Mouse (Mus musculus) MEL (cell line): ENCODE results near the gene Mospd3. TPM values are rescaled to one million over a fixed set of nuclear protein-coding genes. Genes with fewer than 3 reads are reported as not detected.
A peak's percentile ranks its signal among the peaks of the same experiment; 100 is the strongest.

Experiments used
- DNase-seq: peaks from one replicate; pipeline ENCODE4 v3.0.0; 2011; ENCODE audit warnings: low read depth, low spot score
- H3K27ac ChIP-seq: 2 replicates; pipeline ENCODE4 v1.5.1; 2012; ENCODE audit warnings: low read depth, mild to moderate bottlenecking, control low read depth, low read length, moderate library complexity; ENCODE audit not compliant: control insufficient read depth
- H3K27me3 ChIP-seq, 2 experiments: fragments of 150-350 bp in 1 of 2; sonication (generic) in 1 of 2; 2 replicates each; pipeline ENCODE4 v1.6.1; 2012; ENCODE audit warnings: low read length in 2 of 2, mild to moderate bottlenecking in 2 of 2, improper control_type of control experiment in 1 of 2, moderate library complexity in 1 of 2; ENCODE audit not compliant: insufficient read depth in 2 of 2, control insufficient read depth in 1 of 2
- H3K36me3 ChIP-seq, 2 experiments: 2 replicates each; pipeline ENCODE4 v1.6.1; 2012 to 2014; ENCODE audit warnings: low read length in 2 of 2, improper control_type of control experiment in 1 of 2, inconsistent platforms in 1 of 2, mild to moderate bottlenecking in 1 of 2; ENCODE audit not compliant: insufficient read depth in 2 of 2, control insufficient read depth in 1 of 2
- H3K4me1 ChIP-seq, 2 experiments: fragments of 150-350 bp in 1 of 2; sonication (generic) in 1 of 2; 2 replicates each; pipeline ENCODE4 v1.6.1; 2012; ENCODE audit warnings: low read length in 2 of 2, improper control_type of control experiment in 1 of 2, mild to moderate bottlenecking in 1 of 2; ENCODE audit not compliant: insufficient read depth in 2 of 2, control insufficient read depth in 1 of 2
- H3K4me3 ChIP-seq, 2 experiments: fragments of 150-350 bp in 1 of 2; sonication (generic) in 1 of 2; 2 replicates each; pipeline ENCODE4 v1.5.1; 2012; ENCODE audit warnings: low read depth in 2 of 2, low read length in 2 of 2, mild to moderate bottlenecking in 2 of 2, moderate library complexity in 2 of 2, control low read depth in 1 of 2, improper control_type of control experiment in 1 of 2; ENCODE audit not compliant: control insufficient read depth in 1 of 2, insufficient read depth in 1 of 2
- H3K79me2 ChIP-seq: 2 replicates; pipeline ENCODE4 v1.6.1; 2012; ENCODE audit warnings: mild to moderate bottlenecking, low read length, moderate library complexity; ENCODE audit not compliant: control insufficient read depth, poor library complexity, insufficient read depth
- H3K9ac ChIP-seq: 2 replicates; pipeline ENCODE4 v1.6.1; 2012; ENCODE audit warnings: low read depth, mild to moderate bottlenecking, control low read depth, low read length, moderate library complexity; ENCODE audit not compliant: control insufficient read depth, poor library complexity, severe bottlenecking
- H3K9me3 ChIP-seq: fragments of 150-350 bp; sonication (generic); replicated peaks from 2 replicates; pipeline ENCODE4 v1.6.1; 2012; ENCODE audit warnings: mild to moderate bottlenecking, low read length, improper control_type of control experiment, moderate library complexity; ENCODE audit not compliant: insufficient read depth
- BHLHE40 ChIP-seq: IDR thresholded peaks from 2 replicates; pipeline ENCODE4 v1.6.1; 2012; ENCODE audit warnings: low read depth, mild to moderate bottlenecking, inconsistent platforms, low read length, improper control_type of control experiment, borderline replicate concordance
- E2F4 ChIP-seq: IDR thresholded peaks from 2 replicates; pipeline ENCODE4 v1.6.1; 2011; ENCODE audit warnings: low read depth, low read length, improper control_type of control experiment, borderline replicate concordance
- ETS1 ChIP-seq: IDR thresholded peaks from 2 replicates; pipeline ENCODE4 v1.6.1; 2012; ENCODE audit warnings: low read depth, mild to moderate bottlenecking, inconsistent platforms, low read length, improper control_type of control experiment, moderate library complexity
- GABPA ChIP-seq: IDR thresholded peaks from 2 replicates; pipeline ENCODE4 v1.6.1; 2012; ENCODE audit warnings: low read depth, mild to moderate bottlenecking, inconsistent platforms, low read length, improper control_type of control experiment, moderate library complexity
- JUND ChIP-seq: IDR thresholded peaks from 2 replicates; pipeline ENCODE4 v1.6.1; 2011; ENCODE audit warnings: low read depth, mild to moderate bottlenecking, improper control_type of control experiment, low read length
- MAFK ChIP-seq: IDR thresholded peaks from 2 replicates; pipeline ENCODE4 v1.6.1; 2011; ENCODE audit warnings: low read depth, mild to moderate bottlenecking, low read length, improper control_type of control experiment, borderline replicate concordance
- MAX ChIP-seq: IDR thresholded peaks from 2 replicates; pipeline ENCODE4 v1.6.1; 2011; ENCODE audit warnings: low read length, improper control_type of control experiment
- MAZ ChIP-seq: IDR thresholded peaks from 2 replicates; pipeline ENCODE4 v1.6.1; 2012; ENCODE audit warnings: low read depth, mild to moderate bottlenecking, inconsistent platforms, low read length, improper control_type of control experiment
- MEF2A ChIP-seq: IDR thresholded peaks from 2 replicates; pipeline ENCODE4 v1.6.1; 2014; ENCODE audit warnings: low read depth, mild to moderate bottlenecking, inconsistent platforms, low read length, improper control_type of control experiment; ENCODE audit not compliant: poor library complexity, insufficient replicate concordance, severe bottlenecking; ENCODE audit errors: extremely low read depth
- MYB ChIP-seq: IDR thresholded peaks from 2 replicates; pipeline ENCODE4 v1.6.1; 2011; ENCODE audit warnings: mild to moderate bottlenecking, low read depth, low read length, improper control_type of control experiment
- MYC ChIP-seq: IDR thresholded peaks from 2 replicates; pipeline ENCODE4 v1.6.1; 2011; ENCODE audit warnings: low read depth, mild to moderate bottlenecking, low read length, improper control_type of control experiment, moderate library complexity
- NELFE ChIP-seq: IDR thresholded peaks from 2 replicates; pipeline ENCODE4 v1.6.1; 2011; ENCODE audit warnings: low read depth, low read length, improper control_type of control experiment
- NRF1 ChIP-seq: IDR thresholded peaks from 2 replicates; pipeline ENCODE4 v1.6.1; 2014; ENCODE audit warnings: low read depth, mild to moderate bottlenecking, inconsistent platforms, low read length, improper control_type of control experiment, moderate library complexity; ENCODE audit not compliant: poor library complexity, insufficient read depth, severe bottlenecking
- POLR2A ChIP-seq, 2 experiments: IDR thresholded peaks; 2 replicates each; pipeline ENCODE4 v1.6.1; 2011 to 2012; ENCODE audit warnings: low read length in 2 of 2, mild to moderate bottlenecking in 2 of 2, control low read depth in 1 of 2, improper control_type of control experiment in 1 of 2, low read depth in 1 of 2, moderate library complexity in 1 of 2; ENCODE audit not compliant: control insufficient read depth in 1 of 2, insufficient read depth in 1 of 2, poor library complexity in 1 of 2
- POLR2AphosphoS2 ChIP-seq: IDR thresholded peaks from 2 replicates; pipeline ENCODE4 v1.6.1; 2011; ENCODE audit warnings: low read length, improper control_type of control experiment
- POLR2AphosphoS5 ChIP-seq: IDR thresholded peaks from 2 replicates; pipeline ENCODE4 v1.6.1; 2012; ENCODE audit warnings: low read depth, borderline replicate concordance, mild to moderate bottlenecking, inconsistent platforms, low read length, moderate library complexity, mixed read lengths
- SIN3A ChIP-seq: IDR thresholded peaks from 2 replicates; pipeline ENCODE4 v1.6.1; 2012; ENCODE audit warnings: low read length, improper control_type of control experiment, inconsistent platforms
- TAL1 ChIP-seq: IDR thresholded peaks from 2 replicates; pipeline ENCODE4 v1.6.1; 2012; ENCODE audit warnings: mild to moderate bottlenecking, inconsistent platforms, low read length, moderate library complexity, mixed read lengths
- TBP ChIP-seq: IDR thresholded peaks from 2 replicates; pipeline ENCODE4 v1.8.0; 2011; ENCODE audit warnings: low read depth, low read length, improper control_type of control experiment
- TCF12 ChIP-seq: IDR thresholded peaks from 2 replicates; pipeline ENCODE4 v1.6.1; 2014; ENCODE audit warnings: low read depth, mild to moderate bottlenecking, inconsistent platforms, low read length, improper control_type of control experiment, moderate library complexity
- UBTF ChIP-seq: IDR thresholded peaks from 2 replicates; pipeline ENCODE4 v1.6.1; 2012; ENCODE audit warnings: low read depth, mild to moderate bottlenecking, inconsistent platforms, low read length, improper control_type of control experiment, moderate library complexity, borderline replicate concordance; ENCODE audit not compliant: insufficient read depth
- USF1 ChIP-seq: IDR thresholded peaks from 2 replicates; pipeline ENCODE4 v1.6.1; 2014; ENCODE audit warnings: low read depth, mild to moderate bottlenecking, inconsistent platforms, low read length, improper control_type of control experiment, moderate library complexity
- USF2 ChIP-seq, 2 experiments: IDR thresholded peaks; 2 replicates each; pipeline ENCODE4 v1.6.1; 2011 to 2012; ENCODE audit warnings: improper control_type of control experiment in 2 of 2, low read length in 2 of 2, borderline replicate concordance in 1 of 2, inconsistent platforms in 1 of 2, low read depth in 1 of 2, mild to moderate bottlenecking in 1 of 2; ENCODE audit not compliant: insufficient read depth in 1 of 2
- ZC3H11A ChIP-seq: IDR thresholded peaks from 2 replicates; pipeline ENCODE4 v1.6.1; 2012; ENCODE audit warnings: low read depth, mild to moderate bottlenecking, inconsistent platforms, low read length, improper control_type of control experiment
- ZNF384 ChIP-seq: IDR thresholded peaks from 2 replicates; pipeline ENCODE4 v1.6.1; 2012; ENCODE audit warnings: low read depth, mild to moderate bottlenecking, inconsistent platforms, low read length, improper control_type of control experiment
- polyA plus RNA-seq, 2 experiments: library from polyadenylated mRNA; stranded (reverse) in 1 of 2; unstranded in 1 of 2; fragments of >175 nt in 1 of 2; fragments of >200 nt in 1 of 2; gene quantifications; 2 replicates each; pipeline versions ENCODE4 v1.2.1 to v1.2.4; 2012; ENCODE audit warnings: low replicate concordance in 2 of 2, low read depth in 1 of 2; ENCODE audit not compliant: insufficient read length in 2 of 2, insufficient read depth in 1 of 2, missing spikeins in 1 of 2
- total RNA-seq: library from RNA; depleted of rRNA; stranded (reverse); fragments of 300-350 nt; gene quantifications from 2 replicates; pipeline ENCODE4 v1.2.3, GENCODE M21; 2012

The Mospd3 gene
- total and polyA plus RNA-seq, 3 experiments: 12.4 to 144 TPM; not detected in 1

- H3K36me3 ChIP-seq: peaks cover 3 to 13% of the 10 kb centered on the region in 2 experiments
- peaks cover 0 to 25% of the 10 kb centered on the region in 2 experiments; a peak in 2 of 4 replicates for H3K4me1 ChIP-seq
- peaks cover 22% of the 10 kb centered on the region for H3K79me2 ChIP-seq
- H3K27me3 ChIP-seq: no peaks in the 10 kb centered on the region
- H3K4me3 ChIP-seq: peak within 1 kb of the TSS; percentile 57 to 78
- H3K9ac ChIP-seq: peak within 1 kb of the TSS; percentile 68
- peak within 1 kb of the TSS; percentile 94 for H3K27ac ChIP-seq
- no peaks in the 10 kb centered on the region for H3K9me3 ChIP-seq
- peak; percentile 93 for DNase-seq
- TF ChIP-seq SIN3A: peak; percentile 50
- 0 out of 2 replicates have a peak, but pooled peaks have one; percentile 4 for TF ChIP-seq MAX
- TF ChIP-seq ETS1: no peak
- 0 out of 2 replicates have a peak, but pooled peaks have one; percentile 35 for TF ChIP-seq POLR2AphosphoS2
- TF ChIP-seq GABPA: no peak
- peak; percentile 39 to 78; a peak in 3 of 4 replicates for TF ChIP-seq POLR2A (IDR thresholded peaks at IDR 0.05; ENCODE audit: control insufficient read depth in 1 of 2, insufficient read depth in 1 of 2, low read depth in 1 of 2, low read length in 2 of 2, poor library complexity in 1 of 2)
- no peak for TF ChIP-seq NRF1
- no peak for TF ChIP-seq MAFK
- TF ChIP-seq BHLHE40: no peak
- TF ChIP-seq USF1: no peak
- TF ChIP-seq MYC: 0 out of 2 replicates have a peak, but pooled peaks have one; percentile 24
- peak; percentile 0; the same call in 1 of the 2 replicates for TF ChIP-seq TCF12
- TF ChIP-seq MYB: no peak
- TF ChIP-seq TBP: peak; percentile 60
- TF ChIP-seq E2F4: no peak
- no peak for TF ChIP-seq ZNF384
- no peak for TF ChIP-seq JUND
- TF ChIP-seq NELFE: peak; percentile 62
- TF ChIP-seq USF2 (IDR thresholded peaks at IDR 0.05; ENCODE audit: borderline replicate concordance in 1 of 2, insufficient read depth in 1 of 2, low read depth in 1 of 2, low read length in 2 of 2): no peak
- no peak for TF ChIP-seq MEF2A
Measured at GRCm38 (mm10) chr5:137569665-137570064, 31.2 kb downstream of the Mospd3 start, which contains the start of gene Tfr2. Gene Tfr2, plus strand, starts transcription at chr5:137569840.

- Histone ChIP-seq H3K79me2 (peaks cover 21% of the 10 kb centered on the region), H3K27me3 (no peaks in the 10 kb centered on the region), H3K4me3 (peak overlapping the region; percentile 47 to 57), H3K4me1 (peaks cover 0 to 25% of the 10 kb centered on the region in 2 experiments; a peak in 2 of 4 replicates), H3K27ac (no peak overlapping the region; the same call in 1 of the 2 replicates), H3K9me3 (no peaks in the 10 kb centered on the region), H3K9ac (peak overlapping the region; percentile 65), H3K36me3 (peaks cover 3 to 13% of the 10 kb centered on the region in 2 experiments)
- no peak for TF ChIP-seq USF2 (IDR thresholded peaks at IDR 0.05; ENCODE audit: borderline replicate concordance in 1 of 2, insufficient read depth in 1 of 2, low read depth in 1 of 2, low read length in 2 of 2)
- no peak for TF ChIP-seq TAL1
- TF ChIP-seq MAZ: peak; percentile 48
- TF ChIP-seq UBTF: no peak
- no peak for TF ChIP-seq ZC3H11A
- no peak for TF ChIP-seq POLR2AphosphoS5
- no peak for TF ChIP-seq POLR2AphosphoS2
- peak; percentile 36 for DNase-seq
Measured at GRCm38 (mm10) chr5:137569031-137569430, 31.8 kb downstream of the Mospd3 start.
